Mouse (Mus musculus) activated CD4-positive, CD25-positive, alpha-beta regulatory T cell, adult 4 months (primary cell): ENCODE measurements around the gene Tmod1. TPM values are rescaled to one million over a fixed set of nuclear protein-coding genes. Genes with fewer than 3 reads are reported as not detected.

Source experiments
- ATAC-seq: one replicate; pipeline ENCODE4 v1.8.0; 2017
- polyA plus RNA-seq, 2 experiments: library from polyadenylated mRNA; unstranded; fragments of 100-300 nt; shearing (Covaris generic); gene quantifications; one replicate each; pipeline ENCODE4 v1.2.1; 2017

Gene Tmod1
- polyA plus RNA-seq, 2 experiments from 2014 or later = 1.6 to 4.0 TPM

GRCm38 (mm10) chr4:46053323-46054107 lies 14.8 kb downstream of the Tmod1 start:
- no peak for ATAC-seq

GRCm38 (mm10) chr4:46056163-46056562 lies 17.4 kb downstream of the Tmod1 start:
- ATAC-seq = no peak

- ATAC-seq = no peak
Measured at GRCm38 (mm10) chr4:46061259-46061962, 22.7 kb downstream of the Tmod1 start.

- ATAC-seq = no peak
Measured at GRCm38 (mm10) chr4:46063841-46064240, 25.1 kb downstream of the Tmod1 start.

- ATAC-seq = no peak
Measured at GRCm38 (mm10) chr4:46064263-46064662, 25.5 kb downstream of the Tmod1 start.

GRCm38 (mm10) chr4:46064961-46065360 lies 26.2 kb downstream of the Tmod1 start:
- no peak for ATAC-seq

GRCm38 (mm10) chr4:46065695-46066340 lies 27.1 kb downstream of the Tmod1 start:
- no peak for ATAC-seq

- no peak for ATAC-seq
Measured at GRCm38 (mm10) chr4:46068060-46068459, 29.3 kb downstream of the Tmod1 start.

GRCm38 (mm10) chr4:46068573-46068972 lies 29.8 kb downstream of the Tmod1 start:
- ATAC-seq = no peak

- ATAC-seq = no peak
Measured at GRCm38 (mm10) chr4:46069851-46070482, 31.2 kb downstream of the Tmod1 start.

- ATAC-seq = no peak
Measured at GRCm38 (mm10) chr4:46072631-46073030, 33.9 kb downstream of the Tmod1 start.

GRCm38 (mm10) chr4:46073736-46074135 lies 35.0 kb downstream of the Tmod1 start:
- no peak for ATAC-seq

GRCm38 (mm10) chr4:46075664-46076063 lies 36.9 kb downstream of the Tmod1 start:
- no peak for ATAC-seq

- ATAC-seq = no peak
Measured at GRCm38 (mm10) chr4:46076892-46077291, 38.2 kb downstream of the Tmod1 start.

- no peak for ATAC-seq
Measured at GRCm38 (mm10) chr4:46080261-46080660, 41.5 kb downstream of the Tmod1 start.

GRCm38 (mm10) chr4:46082555-46082954 lies 43.8 kb downstream of the Tmod1 start:
- ATAC-seq = no peak

- ATAC-seq = no peak
Measured at GRCm38 (mm10) chr4:46084416-46085172, 45.9 kb downstream of the Tmod1 start.

- ATAC-seq = no peak
Measured at GRCm38 (mm10) chr4:46085223-46085811, 46.6 kb downstream of the Tmod1 start.

- no peak for ATAC-seq
Measured at GRCm38 (mm10) chr4:46086718-46087426, 48.1 kb downstream of the Tmod1 start.

- ATAC-seq = no peak
Measured at GRCm38 (mm10) chr4:46087427-46087771, 48.7 kb downstream of the Tmod1 start.

GRCm38 (mm10) chr4:46087852-46088251 lies 49.1 kb downstream of the Tmod1 start:
- ATAC-seq = no peak
